Mouse (Mus musculus) forebrain, embryonic 11.5 days (tissue): ENCODE measurements around the gene Ccdc136. TPM values are rescaled to one million over a fixed set of nuclear protein-coding genes. Genes with fewer than 3 reads are reported as not detected.
"Not testable (repeated sequence)": the region's sequence is repeated elsewhere in the genome, so short reads cannot be mapped to it uniquely, and the experiment has no call there.

Experiments
- ATAC-seq: fragments of 200-750 bp; cut with Nextera tagmentation; replicated peaks from 2 replicates; pipeline ENCODE4 v1.8.0; 2017; ENCODE audit warnings: moderate TSS enrichment; ENCODE audit not compliant: low FRiP score
- DNase-seq: peaks from one replicate; pipeline ENCODE4 v3.0.0-alpha.2; 2017; ENCODE audit warnings: low spot score
- H3K27ac ChIP-seq: fragments of 300-500 bp; sonication (generic); 2 replicates; pipeline ENCODE4 v1.5.1; 2014; ENCODE audit warnings: low read depth, low read length
- H3K27me3 ChIP-seq: fragments of 300-500 bp; sonication (generic); 2 replicates; pipeline ENCODE4 v1.6.1; 2014; ENCODE audit warnings: mild to moderate bottlenecking, low read length, mixed read lengths; ENCODE audit not compliant: control insufficient read depth, insufficient read depth
- H3K36me3 ChIP-seq: fragments of 300-500 bp; sonication (generic); 2 replicates; pipeline ENCODE4 v1.6.1; 2014; ENCODE audit warnings: mild to moderate bottlenecking, low read length, moderate library complexity, mixed read lengths; ENCODE audit not compliant: control insufficient read depth, insufficient read depth
- H3K4me1 ChIP-seq: fragments of 300-500 bp; sonication (generic); replicated peaks from 2 replicates; pipeline ENCODE4 v1.6.1; 2014; ENCODE audit warnings: low read length, mixed read lengths; ENCODE audit not compliant: control insufficient read depth, insufficient read depth
- H3K4me2 ChIP-seq: fragments of 300-500 bp; sonication (generic); 2 replicates; pipeline ENCODE4 v1.6.1; 2014; ENCODE audit warnings: low read depth, mild to moderate bottlenecking, low read length, moderate library complexity, mixed read lengths; ENCODE audit not compliant: severe bottlenecking
- H3K4me3 ChIP-seq: fragments of 300-500 bp; sonication (generic); 2 replicates; pipeline ENCODE4 v1.5.1; 2014; ENCODE audit warnings: low read depth, low read length
- H3K9ac ChIP-seq: fragments of 300-500 bp; sonication (generic); 2 replicates; pipeline ENCODE4 v1.6.1; 2014; ENCODE audit warnings: low read length
- H3K9me3 ChIP-seq: fragments of 300-500 bp; sonication (generic); 2 replicates; pipeline ENCODE4 v1.6.1; 2016; ENCODE audit warnings: low read length, mixed read lengths; ENCODE audit not compliant: control insufficient read depth
- WGBS: fragments of 180-500 bp; shearing (Covaris S2); extraction: QIAGEN DNeasy Blood & Tissue Kit; methylation state at CpG from one replicate; pipeline ENCODE4 v1.1.7; 2014; 5-methylcytosine and 5-hydroxymethylcytosine counted together
- polyA plus RNA-seq: library from polyadenylated mRNA; unstranded; fragments of >200 nt; fragmentation: Nextera tagmentation; extraction: Ambion mirVana; gene quantifications from 2 replicates; pipeline ENCODE4 v1.2.1, GENCODE M21; 2014

Ccdc136 gene
- polyA plus RNA-seq, 1 experiment from 2014 or later = 25.7 TPM

DNA sequence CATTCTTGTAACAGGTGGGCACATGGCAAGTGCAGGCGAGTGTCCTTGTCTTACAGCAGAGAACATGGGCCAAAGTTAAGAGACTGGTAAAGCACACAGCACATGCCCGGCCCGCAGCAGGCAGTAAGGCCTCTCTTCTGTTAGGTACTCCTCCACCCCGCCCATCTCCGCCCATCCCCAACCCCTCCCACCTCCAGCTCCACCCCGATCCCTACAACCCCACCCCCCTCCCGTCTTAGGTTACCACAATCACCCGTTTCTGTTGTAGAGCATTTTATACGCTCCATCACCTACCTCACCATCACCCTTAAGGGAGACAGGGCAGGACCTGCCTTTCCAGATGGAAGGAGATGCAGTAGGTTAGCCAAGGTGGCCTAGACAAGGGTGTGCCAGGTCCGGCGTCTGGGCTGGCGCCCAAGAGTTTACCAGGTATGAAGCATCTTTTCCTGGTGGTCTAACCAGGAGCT is 8.0 kb upstream of the Ccdc136 start, which contains the start of gene Opn1sw:
TSS of gene Opn1sw (minus strand) at position 417 of the 467 bp plus-strand sequence.
- Histone ChIP-seq H3K9ac (no peak within 1 kb of the TSS), H3K4me2 (peak within 1 kb of the TSS; percentile 28), H3K4me1 (peaks cover 6% of the 10 kb centered on the region; the same call in 1 of the 2 replicates), H3K36me3 (no peaks in the 10 kb centered on the region), H3K4me3 (no peak within 1 kb of the TSS), H3K27me3 (no peaks in the 10 kb centered on the region; the same call in 1 of the 2 replicates), H3K9me3 (no peaks in the 10 kb centered on the region), H3K27ac (no peak within 1 kb of the TSS)
- ATAC-seq = no peak
- WGBS = 2% methylated on average over 12 of the region's 12 CpGs
- peak; percentile 67 for DNase-seq

DNA sequence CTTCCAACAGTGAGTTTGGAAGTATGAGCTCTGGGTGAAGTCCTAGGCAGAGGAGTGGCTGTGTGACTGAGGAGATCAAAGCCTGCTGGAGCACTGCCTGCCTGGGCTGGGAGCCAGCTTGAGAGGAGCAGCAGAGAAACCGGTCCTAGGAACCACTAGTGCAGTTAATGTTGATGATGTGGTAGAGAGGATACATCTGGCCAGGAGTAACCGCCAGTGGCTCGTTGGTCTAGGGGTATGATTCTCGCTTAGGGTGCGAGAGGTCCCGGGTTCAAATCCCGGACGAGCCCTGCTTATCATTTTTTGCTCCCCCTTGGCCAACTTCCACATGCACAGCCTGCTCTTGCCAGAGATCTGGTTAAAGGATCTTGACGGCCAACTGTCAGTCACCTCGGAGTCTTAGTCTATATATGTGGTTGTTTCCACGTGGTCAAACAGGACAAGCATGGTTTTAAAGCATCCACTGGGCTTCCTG is 7.5 kb upstream of the Ccdc136 start:
- H3K4me1 ChIP-seq = peaks cover 6% of the 10 kb centered on the region; the same call in 1 of the 2 replicates
- no peaks in the 10 kb centered on the region for H3K9me3 ChIP-seq
- no peaks in the 10 kb centered on the region for H3K36me3 ChIP-seq
- no peak overlapping the region for H3K4me3 ChIP-seq
- H3K27ac ChIP-seq = no peak overlapping the region
- no peak for ATAC-seq
- peak; percentile 61 for DNase-seq
- peak overlapping the region; percentile 28; the same call in 1 of the 2 replicates for H3K4me2 ChIP-seq
- 16% methylated on average over 11 of the region's 11 CpGs for WGBS
- no peaks in the 10 kb centered on the region; the same call in 1 of the 2 replicates for H3K27me3 ChIP-seq
- no peak overlapping the region for H3K9ac ChIP-seq

DNA sequence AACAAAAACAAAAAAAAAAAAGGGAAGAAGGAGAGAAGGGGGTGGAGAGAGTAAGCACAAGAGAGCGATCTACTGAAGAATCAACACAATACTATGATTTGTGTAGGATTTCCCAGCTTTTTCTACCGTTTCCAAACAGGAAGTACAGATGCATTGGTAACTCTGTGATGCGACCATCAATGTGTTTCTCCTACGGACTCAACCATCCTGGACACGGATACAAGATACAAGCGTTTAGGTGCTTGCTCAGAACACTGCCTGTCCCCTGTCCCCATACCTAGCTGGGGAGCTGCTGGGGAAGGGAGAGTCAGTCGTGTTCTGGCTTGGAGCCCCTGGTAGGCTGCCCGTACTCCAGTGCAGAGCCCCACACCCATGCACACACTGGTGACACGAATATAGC is 6.7 kb upstream of the Ccdc136 start:
- 60% methylated on average over 9 of the region's 9 CpGs for WGBS
- Histone ChIP-seq H3K36me3 (no peaks in the 10 kb centered on the region), H3K27me3 (no peaks in the 10 kb centered on the region; the same call in 1 of the 2 replicates), H3K4me3 (no peak overlapping the region), H3K9me3 (no peaks in the 10 kb centered on the region), H3K4me2 (no peak overlapping the region), H3K27ac (no peak overlapping the region), H3K9ac (no peak overlapping the region), H3K4me1 (peaks cover 6% of the 10 kb centered on the region; the same call in 1 of the 2 replicates)
- ATAC-seq (no peak), DNase-seq (no peak)

DNA sequence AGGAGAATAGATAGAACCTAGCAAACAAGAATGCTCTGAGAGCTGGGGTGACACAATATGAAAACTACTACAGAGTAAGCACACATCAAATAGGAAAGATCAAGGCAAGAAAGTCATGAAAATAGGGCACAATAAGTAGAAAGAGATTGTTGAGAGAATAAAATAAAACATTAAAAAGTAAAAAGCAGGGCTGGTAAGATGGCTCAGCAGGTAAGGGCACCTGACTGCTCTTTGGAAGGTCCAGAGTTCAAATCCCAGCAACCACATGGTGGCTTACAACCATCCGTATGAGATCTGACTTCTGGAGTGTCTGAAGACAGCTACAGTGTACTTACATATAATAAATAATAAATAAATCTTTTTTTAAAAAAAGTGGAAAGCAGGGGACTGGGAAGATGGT is 5.6 kb upstream of the Ccdc136 start:
- 79% methylated on average over 1 of the region's 1 CpGs for WGBS
- H3K4me2 ChIP-seq, H3K27ac ChIP-seq, H3K4me3 ChIP-seq, ATAC-seq, H3K4me1 ChIP-seq, H3K36me3 ChIP-seq, DNase-seq, H3K27me3 ChIP-seq, H3K9me3 ChIP-seq, H3K9ac ChIP-seq: not testable (repeated sequence)

DNA sequence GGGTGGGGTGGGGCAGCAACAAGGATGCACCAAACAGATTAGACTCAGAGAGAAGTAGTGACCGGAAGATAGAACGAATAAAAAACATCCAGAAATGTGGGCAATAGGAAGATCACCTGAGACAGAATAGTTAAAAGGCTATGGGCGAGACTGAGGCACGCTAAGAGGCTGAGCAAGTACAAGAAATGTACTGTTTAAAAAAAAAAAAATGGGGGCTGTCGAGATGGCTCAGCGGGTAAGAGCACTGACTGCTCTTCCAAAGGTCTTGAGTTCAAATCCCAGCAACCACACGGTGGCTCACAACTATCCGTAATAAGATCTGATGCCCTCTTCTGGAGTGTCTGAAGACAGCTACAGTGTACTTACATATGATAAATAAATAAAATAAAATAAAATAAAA is 4.9 kb upstream of the Ccdc136 start:
- WGBS = 74% methylated on average over 8 of the region's 8 CpGs
- not testable (repeated sequence) for H3K9ac ChIP-seq, H3K4me1 ChIP-seq, ATAC-seq, H3K27ac ChIP-seq, H3K4me2 ChIP-seq, H3K4me3 ChIP-seq, H3K27me3 ChIP-seq, H3K9me3 ChIP-seq, H3K36me3 ChIP-seq, DNase-seq

DNA sequence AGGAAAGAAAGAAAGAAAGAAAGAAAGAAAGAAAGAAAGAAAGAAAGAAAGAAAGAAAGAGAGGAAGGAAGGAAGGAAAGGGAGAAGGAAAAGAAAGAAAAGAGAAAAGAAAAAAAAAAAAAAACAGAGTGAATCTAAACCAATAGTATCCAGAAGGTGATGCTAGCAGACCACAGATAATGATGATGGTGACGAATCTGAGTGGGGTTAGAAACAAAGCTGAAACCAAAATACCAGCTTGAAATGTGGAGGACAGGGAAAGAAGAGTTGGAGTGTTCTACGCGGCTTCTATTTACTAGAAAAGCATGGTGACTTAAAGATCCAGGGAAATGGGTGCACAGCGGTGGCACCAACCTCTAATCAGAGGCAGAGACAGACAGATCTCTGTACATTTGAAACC is 4.3 kb upstream of the Ccdc136 start:
- Histone ChIP-seq H3K9me3 (no peaks in the 10 kb centered on the region), H3K4me3 (no peak overlapping the region), H3K4me1 (peaks cover 9% of the 10 kb centered on the region; the same call in 1 of the 2 replicates), H3K27me3 (peaks cover 3% of the 10 kb centered on the region; the same call in 1 of the 2 replicates), H3K36me3 (no peaks in the 10 kb centered on the region), H3K27ac (no peak overlapping the region), H3K9ac (no peak overlapping the region), H3K4me2 (no peak overlapping the region)
- DNase-seq (no peak), ATAC-seq (no peak)
- WGBS = 78% methylated on average over 4 of the region's 4 CpGs

DNA sequence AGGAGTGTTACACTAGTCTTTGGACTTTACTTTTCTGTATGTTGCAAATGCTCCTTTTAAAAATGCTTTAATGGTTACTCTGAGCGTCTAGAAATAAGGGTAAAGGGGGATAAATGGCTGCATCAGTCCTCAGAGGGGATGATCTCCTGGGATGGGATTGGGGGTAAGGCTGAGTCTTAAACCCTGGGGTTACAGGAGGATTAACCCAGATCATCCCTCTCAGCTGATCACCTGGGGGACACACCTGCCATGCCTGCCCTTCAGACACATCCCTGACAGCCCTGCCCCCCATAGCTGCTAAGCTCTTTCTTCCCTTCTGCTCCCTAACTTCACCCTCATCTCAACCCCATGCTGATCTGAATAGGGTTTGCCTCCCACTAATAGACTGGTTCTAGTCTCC is 1.8 kb upstream of the Ccdc136 start:
- Histone ChIP-seq H3K4me1 (peaks cover 8% of the 10 kb centered on the region; the same call in 1 of the 2 replicates), H3K36me3 (no peaks in the 10 kb centered on the region), H3K27ac (no peak overlapping the region), H3K9ac (no peak overlapping the region), H3K9me3 (no peaks in the 10 kb centered on the region), H3K4me3 (no peak overlapping the region), H3K4me2 (no peak overlapping the region), H3K27me3 (peaks cover 3% of the 10 kb centered on the region; the same call in 1 of the 2 replicates)
- WGBS = 50% methylated on average over 1 of the region's 1 CpGs
- DNase-seq (no peak), ATAC-seq (no peak)

DNA sequence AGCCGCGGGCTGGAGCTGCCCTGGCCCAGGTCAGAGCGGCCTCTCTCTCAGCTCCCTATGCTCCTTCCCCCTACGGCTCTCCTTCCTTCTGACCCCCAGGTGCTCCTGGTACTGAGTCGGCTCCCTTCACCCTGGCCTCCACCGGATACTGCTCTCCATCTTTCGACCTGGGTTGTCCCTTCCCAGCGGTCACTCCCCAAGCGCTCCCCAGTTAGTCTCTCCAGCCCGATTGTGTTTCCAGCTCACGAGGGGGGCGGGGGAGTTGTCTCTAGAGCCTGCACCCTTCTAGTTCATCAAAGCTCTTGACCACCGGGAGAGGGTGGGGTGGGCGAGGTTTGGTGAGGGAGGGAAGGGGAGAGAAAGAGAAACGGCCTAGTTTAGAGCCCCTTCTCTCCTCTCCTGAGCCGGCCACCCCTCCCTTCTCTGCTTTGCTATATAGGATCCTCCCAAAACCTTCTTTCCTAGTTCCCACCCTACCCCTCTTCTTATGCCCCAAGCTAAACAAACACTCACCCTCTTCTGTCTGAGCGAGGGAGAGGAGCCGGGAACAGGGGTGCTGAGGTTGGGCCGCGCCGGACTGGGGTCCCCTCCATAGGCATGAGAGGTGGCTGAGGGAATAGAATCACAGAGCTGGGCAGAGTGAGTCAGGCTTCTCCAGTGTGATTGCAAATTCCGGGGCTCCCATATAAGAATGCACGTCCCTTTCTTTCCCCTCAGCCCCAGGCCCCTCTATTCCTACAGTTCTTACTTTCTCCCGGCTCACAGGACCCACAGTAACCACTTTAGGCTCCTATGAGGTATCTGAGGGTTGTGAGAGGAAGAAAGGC is 818 bp downstream of the Ccdc136 start:
- Histone ChIP-seq H3K36me3 (no peaks in the 10 kb centered on the region), H3K4me2 (peak overlapping the region; percentile 92), H3K9me3 (no peaks in the 10 kb centered on the region), H3K4me1 (peaks cover 8% of the 10 kb centered on the region; the same call in 1 of the 2 replicates), H3K27me3 (peaks cover 3% of the 10 kb centered on the region; the same call in 1 of the 2 replicates), H3K9ac (peak overlapping the region; percentile 70), H3K4me3 (peak overlapping the region; percentile 59), H3K27ac (no peak overlapping the region)
- ATAC-seq (peak; percentile 77), DNase-seq (no peak)
- WGBS = under 1% methylated on average over 24 of the region's 24 CpGs
